Mouse (Mus musculus) heart, postnatal 0 days (tissue): ENCODE data around the gene Spaca1. TPM values are rescaled to one million over a fixed set of nuclear protein-coding genes. Genes with fewer than 3 reads are reported as not detected.
A peak's percentile ranks its signal among the peaks of the same experiment; 100 is the strongest.
"Not testable (repeated sequence)": the region's sequence is repeated elsewhere in the genome, so short reads cannot be mapped to it uniquely, and the experiment has no call there.

Experiments
- ATAC-seq: fragments of 200-750 bp; cut with Nextera tagmentation; 2 replicates; pipeline ENCODE4 v1.8.0; 2017; ENCODE audit warnings: low read depth, moderate number of reproducible peaks, moderate library complexity; ENCODE audit not compliant: insufficient read depth
- DNase-seq: peaks from one replicate; pipeline ENCODE4 v3.0.0-alpha.2; 2016; ENCODE audit warnings: low spot score
- H3K27ac ChIP-seq: fragments of 300-500 bp; sonication (generic); 2 replicates; pipeline ENCODE4 v1.5.1; 2014; ENCODE audit warnings: low read depth, mild to moderate bottlenecking
- H3K27me3 ChIP-seq: fragments of 300-500 bp; sonication (generic); 2 replicates; pipeline ENCODE4 v1.6.1; 2014; ENCODE audit warnings: low read length, mixed read lengths; ENCODE audit not compliant: control insufficient read depth, insufficient read depth
- H3K36me3 ChIP-seq: fragments of 300-500 bp; sonication (generic); replicated peaks from 2 replicates; pipeline ENCODE4 v1.6.1; 2014; ENCODE audit warnings: low read length, mixed read lengths; ENCODE audit not compliant: control insufficient read depth, insufficient read depth
- H3K4me1 ChIP-seq: fragments of 300-500 bp; sonication (generic); 2 replicates; pipeline ENCODE4 v1.6.1; 2014; ENCODE audit warnings: antibody characterized with exemption; ENCODE audit not compliant: control insufficient read depth, insufficient read depth
- H3K4me2 ChIP-seq: fragments of 300-500 bp; sonication (generic); 2 replicates; pipeline ENCODE4 v1.6.1; 2014; ENCODE audit warnings: low read depth, mild to moderate bottlenecking, low read length, moderate library complexity
- H3K4me3 ChIP-seq: fragments of 300-500 bp; sonication (generic); 2 replicates; pipeline ENCODE4 v1.5.1; 2014; ENCODE audit warnings: low read depth, low read length
- H3K9ac ChIP-seq: fragments of 300-500 bp; sonication (generic); replicated peaks from 2 replicates; pipeline ENCODE4 v1.6.1; 2014; ENCODE audit warnings: low read depth, low read length, mixed read lengths
- H3K9me3 ChIP-seq: fragments of 300-500 bp; sonication (generic); replicated peaks from 2 replicates; pipeline ENCODE4 v1.6.1; 2016; ENCODE audit warnings: low read length; ENCODE audit not compliant: control insufficient read depth
- CTCF ChIP-seq: IDR thresholded peaks from 2 replicates; pipeline ENCODE4 v1.5.1; 2016; ENCODE audit warnings: antibody characterized with exemption, control low read depth, low read depth
- EP300 ChIP-seq: IDR thresholded peaks from 2 replicates; pipeline ENCODE4 v1.6.1; 2016; ENCODE audit warnings: antibody characterized with exemption, low read depth
- WGBS: fragments of 180-500 bp; shearing (Covaris S2); extraction: QIAGEN DNeasy Blood & Tissue Kit; methylation state at CpG from one replicate; pipeline ENCODE4 v1.1.7; 2014; 5-methylcytosine and 5-hydroxymethylcytosine counted together
- polyA plus RNA-seq: library from polyadenylated mRNA; unstranded; fragments of >200 nt; fragmentation: Nextera tagmentation; extraction: Ambion mirVana; gene quantifications from 2 replicates; pipeline ENCODE4 v1.2.1, GENCODE M21; 2015
- total RNA-seq: library from RNA; depleted of rRNA; stranded (reverse); fragments of >200 nt; gene quantifications from 2 replicates; pipeline ENCODE4 v1.2.3, GENCODE M21; 2014; ENCODE audit warnings: low replicate concordance; rRNA removed

Gene Spaca1
- total RNA-seq (5.2 TPM in 1 of 2 replicates, not detected in the other), polyA plus RNA-seq (0.55 and 0.94 TPM in 2 replicates)

DNA sequence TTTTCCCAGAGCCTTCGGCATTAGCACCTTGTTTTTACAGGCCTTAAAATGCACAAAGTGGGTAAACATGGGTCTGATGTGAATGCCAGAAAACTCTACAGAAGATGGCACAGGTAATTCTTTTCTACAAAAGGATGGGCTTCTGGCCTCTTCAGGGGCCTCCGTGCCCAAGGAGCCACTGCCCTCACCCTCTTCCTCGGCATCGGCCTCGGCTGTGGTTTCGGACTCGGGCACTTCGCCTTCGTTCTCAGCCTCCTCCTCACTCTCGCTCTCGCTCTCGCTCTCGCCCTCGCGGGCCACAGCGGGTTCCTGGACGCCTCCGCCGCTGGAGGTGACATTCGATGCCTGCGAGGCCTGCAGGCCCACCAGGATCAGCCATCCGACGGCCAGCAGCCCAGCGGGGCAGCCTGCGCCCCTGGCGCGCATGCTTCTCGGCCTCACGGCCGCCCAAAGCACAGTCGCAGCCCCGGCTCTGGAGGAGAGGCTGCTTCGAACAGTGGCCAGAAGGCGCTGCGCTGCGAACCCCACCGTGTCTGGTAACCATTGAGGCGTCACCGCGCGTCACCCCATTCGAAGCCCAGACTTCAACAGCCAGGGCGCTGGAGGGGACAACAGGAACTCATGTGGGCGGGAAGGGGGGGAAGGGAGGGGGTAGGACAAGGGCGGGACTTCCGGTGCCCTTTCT is at the start of gene Spaca1:
Gene Spaca1, minus strand, starts transcription at position 621 of the 685 bp plus-strand sequence.
- Histone ChIP-seq H3K27me3 (no peaks in the 10 kb centered on the region), H3K4me3 (peak within 1 kb of the TSS; percentile 10), H3K4me2 (peak within 1 kb of the TSS; percentile 48), H3K4me1 (no peaks in the 10 kb centered on the region), H3K9me3 (no peaks in the 10 kb centered on the region), H3K27ac (no peak within 1 kb of the TSS), H3K9ac (no peak within 1 kb of the TSS), H3K36me3 (no peaks in the 10 kb centered on the region)
- no peak for DNase-seq
- ATAC-seq: no peak
- TF ChIP-seq CTCF (no peak), EP300 (no peak)
- WGBS: 37% methylated on average over 46 of the region's 46 CpGs

DNA sequence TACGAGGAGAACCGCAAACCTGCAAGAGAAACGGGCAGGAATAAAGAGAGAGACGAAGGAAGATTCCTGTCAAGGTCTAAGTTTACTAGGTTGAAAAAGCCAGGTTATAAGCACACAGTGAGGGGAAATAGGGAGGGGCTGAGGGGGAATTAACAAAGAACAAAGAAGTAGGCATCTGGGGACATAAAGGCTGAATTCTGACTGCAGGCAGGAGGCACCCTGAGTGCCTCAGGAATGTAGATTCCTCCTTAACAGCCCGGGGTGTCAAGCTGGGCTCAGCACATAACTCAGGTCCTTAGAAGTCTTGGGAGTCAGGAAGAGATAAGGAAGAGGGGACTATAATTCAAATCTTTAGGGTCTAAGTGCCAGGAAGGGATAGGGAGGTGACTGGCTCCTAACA is 37.3 kb upstream of the Spaca1 start:
- 77% methylated on average over 5 of the region's 5 CpGs for WGBS
- H3K9ac ChIP-seq, ATAC-seq, H3K4me3 ChIP-seq, H3K9me3 ChIP-seq, H3K4me2 ChIP-seq, H3K4me1 ChIP-seq, H3K36me3 ChIP-seq, DNase-seq, H3K27ac ChIP-seq, H3K27me3 ChIP-seq: not testable (repeated sequence)

GRCm38 (mm10) chr4:34081064-34081463 is 31.1 kb upstream of the Spaca1 start:
- TF ChIP-seq CTCF (no peak), EP300 (no peak)
- no peak for DNase-seq
- ATAC-seq: no peak
- no peak overlapping the region for H3K4me3 ChIP-seq
- no peak overlapping the region for H3K27ac ChIP-seq
- no peak overlapping the region for H3K9ac ChIP-seq
- no peaks in the 10 kb centered on the region for H3K36me3 ChIP-seq
- H3K4me1 ChIP-seq: no peaks in the 10 kb centered on the region
- WGBS: 71% methylated on average over 3 of the region's 3 CpGs
- H3K27me3 ChIP-seq: no peaks in the 10 kb centered on the region
- no peak overlapping the region for H3K4me2 ChIP-seq
- no peaks in the 10 kb centered on the region for H3K9me3 ChIP-seq

- TF ChIP-seq EP300 (no peak), CTCF (no peak)
- no peak overlapping the region for H3K27ac ChIP-seq
- DNase-seq: no peak
Measured at GRCm38 (mm10) chr4:34069002-34069401, 19.0 kb upstream of the Spaca1 start.

GRCm38 (mm10) chr4:34058320-34058719 is 8.3 kb upstream of the Spaca1 start:
- no peak overlapping the region for H3K4me3 ChIP-seq
- no peak overlapping the region for H3K4me2 ChIP-seq
- no peaks in the 10 kb centered on the region for H3K36me3 ChIP-seq
- H3K27ac ChIP-seq: no peak overlapping the region
- H3K27me3 ChIP-seq: no peaks in the 10 kb centered on the region
- no peaks in the 10 kb centered on the region for H3K4me1 ChIP-seq
- no peaks in the 10 kb centered on the region; the same call in 1 of the 2 replicates for H3K9me3 ChIP-seq
- ATAC-seq (no peak), DNase-seq (no peak)
- WGBS: 24% methylated on average over 1 of the region's 1 CpGs
- no peak for TF ChIP-seq EP300
- no peak for TF ChIP-seq CTCF
- no peak overlapping the region for H3K9ac ChIP-seq

More at GRCm38 (mm10) chr4:34069002-34069401, 19.0 kb upstream of the Spaca1 start:
- H3K27me3 ChIP-seq: no peaks in the 10 kb centered on the region
- no peak overlapping the region for H3K4me2 ChIP-seq
- no peak overlapping the region for H3K4me3 ChIP-seq
- no peaks in the 10 kb centered on the region for H3K9me3 ChIP-seq
- no peak overlapping the region for H3K9ac ChIP-seq
- WGBS: 69% methylated on average over 3 of the region's 5 CpGs
- ATAC-seq: no peak
- H3K36me3 ChIP-seq: no peaks in the 10 kb centered on the region
- H3K4me1 ChIP-seq: no peaks in the 10 kb centered on the region

DNA sequence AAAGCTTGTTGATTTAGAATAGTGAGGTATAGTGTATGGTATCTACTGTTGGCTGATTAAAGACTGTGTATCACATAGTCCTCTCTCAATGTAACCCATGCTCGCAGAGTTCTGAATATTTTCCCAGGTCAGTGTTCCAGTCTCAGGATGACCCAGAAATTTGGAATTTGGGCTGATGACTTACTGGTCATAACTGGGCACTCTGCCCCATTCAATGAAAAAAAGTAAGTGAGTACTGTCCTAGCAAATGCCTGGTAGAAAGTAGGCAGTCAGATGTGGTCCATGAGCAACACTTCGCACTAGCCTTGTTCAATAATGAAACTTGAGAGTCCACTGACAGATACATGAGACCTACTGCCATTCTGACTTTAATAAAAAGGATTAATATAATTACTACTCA is 23.2 kb downstream of the Spaca1 start:
- no peaks in the 10 kb centered on the region for H3K9me3 ChIP-seq
- no peaks in the 10 kb centered on the region for H3K27me3 ChIP-seq
- no peak overlapping the region for H3K4me3 ChIP-seq
- ATAC-seq: no peak
- H3K9ac ChIP-seq: no peak overlapping the region
- TF ChIP-seq EP300 (no peak), CTCF (no peak)
- no peaks in the 10 kb centered on the region for H3K4me1 ChIP-seq
- no peaks in the 10 kb centered on the region for H3K36me3 ChIP-seq
- no peak overlapping the region for H3K27ac ChIP-seq
- DNase-seq: no peak
- H3K4me2 ChIP-seq: no peak overlapping the region
- WGBS: 85% methylated on average over 2 of the region's 2 CpGs
